Mouse (Mus musculus): ENCODE data around the gene Fus.

GRCm38 (mm10) chr7:128004150-128004486 is 36.9 kb downstream of the Fus start:
- TF ChIP-seq CTCF (IDR thresholded peaks at IDR 0.05; ENCODE audit: low read depth) (no peak), EP300 (IDR thresholded peaks at IDR 0.05; ENCODE audit: low read depth) (no peak)

All from liver, postnatal 0 days (tissue).